ENCODE assay signal across 34 mouse cellular contexts in genomic region chr8:70741661-70742060, GRCm38 (mm10). TPM values are rescaled to one million over a fixed set of nuclear protein-coding genes. Genes with fewer than 3 reads are reported as not detected.
DNase-seq lines count a peak whose midpoint lies in the region; ATAC-seq and TF ChIP-seq lines count a peak whose summit lies in the region.
"Had no signal": no experiment of that assay in that cellular context is flagged by ENCODE, and none has a peak within 500 bp of the region (broad histone marks: within the 10 kb centered on the region; RNA-seq: fewer than 3 reads in every experiment).

No protein-coding gene starts in this region.

- H3K4me2 ChIP-seq in forebrain, embryonic 11.5 days (ENCODE audit: low read depth, low read length, severe bottlenecking), result no peak overlapping the region
- no peak overlapping the region for H3K4me2 ChIP-seq in forebrain, embryonic 15.5 days (replicated peaks)
- no peak overlapping the region for H3K4me2 ChIP-seq in CH12.LX (ENCODE audit: insufficient read depth, low read depth, poor library complexity, severe bottlenecking)
- H3K4me2 ChIP-seq: embryonic facial prominence, embryonic 15.5 days; forebrain, embryonic 13.5 days had no signal

- no peak for ATAC-seq in forebrain, embryonic 11.5 days (replicated peaks; ENCODE audit: low FRiP score)
- ATAC-seq in forebrain, embryonic 15.5 days (replicated peaks), result no peak
- ATAC-seq: forebrain, embryonic 13.5 days; hindbrain, embryonic 16.5 days had no signal

- intact Hi-C loops in heart, adult 2 months (cut with DNase I), result no loop called here

- dilution Hi-C loops in CH12.LX (cut with MboI; ENCODE audit: extremely low pct_ligation_motif_present, extremely low pct_unique_long_range_greater_than_20kb, low sequenced_read_pairs), result no loop called here

- WGBS in forebrain, embryonic 11.5 days, result 67% methylated on average over 5 of the region's 5 CpGs
- WGBS in forebrain, embryonic 15.5 days, result 54% methylated on average over 5 of the region's 5 CpGs
- WGBS in heart, adult 2 months, result 28% methylated on average over 5 of the region's 5 CpGs

- no peaks in the 10 kb centered on the region for H3K9me3 ChIP-seq in forebrain, embryonic 11.5 days (ENCODE audit: control insufficient read depth, low read length)
- no peaks in the 10 kb centered on the region for H3K9me3 ChIP-seq in forebrain, embryonic 15.5 days
- no peaks in the 10 kb centered on the region for H3K9me3 ChIP-seq in CH12.LX (replicated peaks; ENCODE audit: low read length)
- H3K9me3 ChIP-seq: embryonic facial prominence, embryonic 10.5 days; embryonic facial prominence, embryonic 15.5 days; forebrain, embryonic 13.5 days; G1E had no signal

- no peak for TF ChIP-seq CTCF in heart, adult 2 months (IDR thresholded peaks at IDR 0.05)
- TF ChIP-seq CTCF in CH12.LX (conservative IDR thresholded peaks at IDR 0.05 in 1 of 2, IDR thresholded peaks at IDR 0.05 in 1 of 2; ENCODE audit: low read depth in 2 of 2, low read length in 2 of 2), result no peak

- TF ChIP-seq POLR2A in heart, adult 2 months (IDR thresholded peaks at IDR 0.05; ENCODE audit: insufficient read depth, low read depth, low read length), result no peak
- no peak for TF ChIP-seq POLR2A in CH12.LX (IDR thresholded peaks at IDR 0.05; ENCODE audit: low read depth, low read length)

- in situ Hi-C loops in CH12.LX (cut with MboI; ENCODE audit: low pct_ligation_motif_present, low pct_unique_long_range_greater_than_20kb, low sequenced_read_pairs), result no loop called here

- peaks cover 38% of the 10 kb centered on the region for H3K27me3 ChIP-seq in forebrain, embryonic 11.5 days (ENCODE audit: control insufficient read depth, insufficient read depth, low read length)
- peaks cover 55% of the 10 kb centered on the region for H3K27me3 ChIP-seq in forebrain, embryonic 15.5 days
- H3K27me3 ChIP-seq in heart, adult 2 months (ENCODE audit: control insufficient read depth, insufficient read depth, low read length), result no peaks in the 10 kb centered on the region
- no peaks in the 10 kb centered on the region for H3K27me3 ChIP-seq in CH12.LX (replicated peaks)

- peak; percentile 32 for DNase-seq in forebrain, embryonic 11.5 days (ENCODE audit: low spot score)
- peak in 1 of 2 experiments; percentile 24 for DNase-seq in heart, adult 2 months
- DNase-seq in heart, adult 9 months (ENCODE audit: low spot score in 2 of 2), result no peak
- DNase-seq in kidney, postnatal 10 days, result peak; percentile 4
- no peak for DNase-seq in kidney, postnatal 14 days
- no peak for DNase-seq in CH12.LX (ENCODE audit: extremely low read depth)
- DNase-seq: adrenal gland, adult 8-10 months; cerebellum, adult 8-10 months; heart, postnatal 10 days; kidney, adult 8-10 months; layer of hippocampus, adult 9-11 months; liver; lung, adult 2 months; lung, postnatal 10 days; retina, postnatal 1 day; thymus, postnatal 4 days had no signal

- no peak overlapping the region for H3K27ac ChIP-seq in forebrain, embryonic 11.5 days (ENCODE audit: low read depth, low read length)
- H3K27ac ChIP-seq in forebrain, embryonic 15.5 days (replicated peaks), result no peak overlapping the region
- peak overlapping the region; percentile 87 for H3K27ac ChIP-seq in heart, adult 2 months
- no peak overlapping the region for H3K27ac ChIP-seq in CH12.LX (ENCODE audit: insufficient read depth, low read depth)
- H3K27ac ChIP-seq: embryonic facial prominence, embryonic 10.5 days; embryonic facial prominence, embryonic 15.5 days; forebrain, embryonic 13.5 days; kidney, postnatal 0 days; liver, embryonic 14.5 days; macrophage had no signal

- no peak for TF ChIP-seq RAD21 in CH12.LX (IDR thresholded peaks at IDR 0.05; ENCODE audit: low read depth, low read length)

- H3K4me1 ChIP-seq in forebrain, embryonic 11.5 days (replicated peaks; ENCODE audit: control insufficient read depth, insufficient read depth, low read length), result peaks cover 3% of the 10 kb centered on the region; the same call in 1 of the 2 replicates
- peaks cover 18% of the 10 kb centered on the region for H3K4me1 ChIP-seq in forebrain, embryonic 15.5 days
- H3K4me1 ChIP-seq in heart, adult 2 months (ENCODE audit: control insufficient read depth, insufficient read depth, low read length), result peaks cover 11% of the 10 kb centered on the region
- H3K4me1 ChIP-seq in CH12.LX (ENCODE audit: control insufficient read depth in 1 of 2, insufficient read depth in 2 of 2), result peaks cover 5 to 24% of the 10 kb centered on the region in 2 experiments; a peak in 3 of 4 replicates

- H3K36me3 ChIP-seq in forebrain, embryonic 11.5 days (ENCODE audit: control insufficient read depth, insufficient read depth, low read length), result no peaks in the 10 kb centered on the region
- no peaks in the 10 kb centered on the region for H3K36me3 ChIP-seq in forebrain, embryonic 15.5 days
- H3K36me3 ChIP-seq in heart, adult 2 months (ENCODE audit: control insufficient read depth, insufficient read depth, low read length), result no peaks in the 10 kb centered on the region
- H3K36me3 ChIP-seq in CH12.LX (replicated peaks in 1 of 2; ENCODE audit: control insufficient read depth in 1 of 2, insufficient read depth in 1 of 2, low read length in 1 of 2), result peaks cover 0 to 19% of the 10 kb centered on the region in 2 experiments
- H3K36me3 ChIP-seq: embryonic facial prominence, embryonic 10.5 days; embryonic facial prominence, embryonic 15.5 days; G1E had no signal

- no peaks in the 10 kb centered on the region for H3K79me2 ChIP-seq in heart, adult 2 months (replicated peaks; ENCODE audit: control insufficient read depth, insufficient read depth, low read length)
- H3K79me2 ChIP-seq in CH12.LX (replicated peaks; ENCODE audit: control insufficient read depth, extremely low read depth, insufficient read depth, poor library complexity, severe bottlenecking), result no peaks in the 10 kb centered on the region

- H3K9ac ChIP-seq in forebrain, embryonic 11.5 days (ENCODE audit: low read length), result no peak overlapping the region
- H3K9ac ChIP-seq in forebrain, embryonic 15.5 days (replicated peaks), result no peak overlapping the region
- H3K9ac ChIP-seq in heart, adult 2 months (ENCODE audit: low read depth, low read length), result no peak overlapping the region
- H3K9ac ChIP-seq in CH12.LX (ENCODE audit: insufficient read depth, low read depth), result no peak overlapping the region
- H3K9ac ChIP-seq: embryonic facial prominence, embryonic 15.5 days; forebrain, embryonic 13.5 days; liver, embryonic 14.5 days had no signal

- TF ChIP-seq EP300 in heart, adult 2 months (IDR thresholded peaks at IDR 0.05; ENCODE audit: insufficient read depth, low read depth, low read length), result no peak
- TF ChIP-seq EP300 in CH12.LX (IDR thresholded peaks at IDR 0.05; ENCODE audit: low read length), result no peak

- no peak overlapping the region for H3K4me3 ChIP-seq in forebrain, embryonic 11.5 days (ENCODE audit: low read depth, low read length)
- no peak overlapping the region for H3K4me3 ChIP-seq in forebrain, embryonic 15.5 days
- H3K4me3 ChIP-seq in heart, adult 2 months, result no peak overlapping the region
- H3K4me3 ChIP-seq in CH12.LX (replicated peaks in 1 of 3; ENCODE audit: low read depth in 2 of 3, low read length in 2 of 3, poor library complexity in 1 of 3), result no peak overlapping the region
- H3K4me3 ChIP-seq: embryonic facial prominence, embryonic 10.5 days; embryonic facial prominence, embryonic 15.5 days; forebrain, embryonic 13.5 days had no signal

TF ChIP-seq in CH12.LX, 34 proteins besides CTCF, POLR2A, EP300 and RAD21:
- TF ChIP-seq E2F4 (IDR thresholded peaks at IDR 0.05; ENCODE audit: insufficient replicate concordance, low read depth, low read length), result no peak
- peak; percentile 39; the same call in 1 of the 2 replicates for TF ChIP-seq ZNF384 (IDR thresholded peaks at IDR 0.05; ENCODE audit: low read depth, low read length)
TF ChIP-seq in CH12.LX: peak in this region for 1.

RNA-seq across cellular contexts. Expression of gene Rab3a, which starts 12.8 kb away (rescaled TPM):
- polyA plus RNA-seq in forebrain, embryonic 11.5 days (2014; fragmentation: Nextera tagmentation; extraction: Ambion mirVana), result 42.7 and 49.7 TPM in 2 replicates
- 319 and 328 TPM in 2 replicates for polyA plus RNA-seq in forebrain, embryonic 15.5 days (2015; fragmentation: Nextera tagmentation; extraction: Ambion mirVana)
- 10 to 100 TPM; 46.5 to 48.0 TPM for total RNA-seq in heart, adult 2 months (2021)
- 89.1 and 117 TPM in 2 replicates for polyA plus RNA-seq in heart, adult 2 months (2012; rRNA removed)
- total RNA-seq in CH12.LX (2012; rRNA removed), result 1.8 and 1.9 TPM in 2 replicates
- total RNA-seq in CH12.LX (2014; rRNA removed), result 0.32 and 0.87 TPM in 2 replicates
- polyA plus RNA-seq in CH12.LX (2012; ENCODE audit: insufficient read length, low read depth), result 0.65 and 0.99 TPM in 2 replicates

RNA-seq across cellular contexts. Expression of gene Pde4c, which starts 18.1 kb away (rescaled TPM):
- polyA plus RNA-seq in forebrain, embryonic 11.5 days (2014; fragmentation: Nextera tagmentation; extraction: Ambion mirVana), result 0.13 and 0.37 TPM in 2 replicates
- 0.13 and 0.22 TPM in 2 replicates for polyA plus RNA-seq in forebrain, embryonic 15.5 days (2015; fragmentation: Nextera tagmentation; extraction: Ambion mirVana)
- 1 to 10 TPM; 2.3 to 2.7 TPM for total RNA-seq in heart, adult 2 months (2021)
- polyA plus RNA-seq in heart, adult 2 months (2012; rRNA removed), result 10.8 and 11.0 TPM in 2 replicates
- total RNA-seq in CH12.LX (2012; rRNA removed), result 3.8 and 4.7 TPM in 2 replicates
- total RNA-seq in CH12.LX (2014; rRNA removed), result 2.3 and 3.1 TPM in 2 replicates
- polyA plus RNA-seq in CH12.LX (2012; ENCODE audit: insufficient read length, low read depth), result 6.5 TPM in 2 replicates
- polyA plus RNA-seq: macrophage had no signal

RNA-seq across cellular contexts. Expression of gene Mpv17l2, which starts 19.1 kb away (rescaled TPM):
- 31.0 and 34.1 TPM in 2 replicates for polyA plus RNA-seq in forebrain, embryonic 11.5 days (2014; fragmentation: Nextera tagmentation; extraction: Ambion mirVana)
- polyA plus RNA-seq in forebrain, embryonic 15.5 days (2015; fragmentation: Nextera tagmentation; extraction: Ambion mirVana), result 51.5 and 57.7 TPM in 2 replicates
- 10 to 100 TPM; 21.7 to 29.1 TPM for total RNA-seq in heart, adult 2 months (2021)
- 30.0 and 32.2 TPM in 2 replicates for polyA plus RNA-seq in heart, adult 2 months (2012; rRNA removed)
- 25.3 and 28.5 TPM in 2 replicates for total RNA-seq in CH12.LX (2012; rRNA removed)
- 22.8 and 27.1 TPM in 2 replicates for total RNA-seq in CH12.LX (2014; rRNA removed)
- 31.9 and 36.1 TPM in 2 replicates for polyA plus RNA-seq in CH12.LX (2012; ENCODE audit: insufficient read length, low read depth)

RNA-seq across cellular contexts. Expression of gene Gm3336, which starts 23.3 kb away (rescaled TPM):
- polyA plus RNA-seq in forebrain, embryonic 11.5 days (2014; fragmentation: Nextera tagmentation; extraction: Ambion mirVana), result not detected in 2 replicates
- not detected in 2 replicates for polyA plus RNA-seq in forebrain, embryonic 15.5 days (2015; fragmentation: Nextera tagmentation; extraction: Ambion mirVana)
- not detected for total RNA-seq in heart, adult 2 months (2021)
- not detected in 2 replicates for polyA plus RNA-seq in heart, adult 2 months (2012; rRNA removed)
- total RNA-seq in CH12.LX (2012; rRNA removed) (0.25 and 0.34 TPM in 2 replicates), CH12.LX (2014; rRNA removed) (0.31 TPM in 1 of 2 replicates, not detected in the other)
- 0.49 and 0.89 TPM in 2 replicates for polyA plus RNA-seq in CH12.LX (2012; ENCODE audit: insufficient read length, low read depth)
- total RNA-seq: adrenal gland, adult 8-10 months; adrenal gland, postnatal 4 days; heart, adult 18-20 months; heart, postnatal 10 days; left cerebral cortex, adult 18-20 months; left cerebral cortex, postnatal 14 days had no signal
- polyA plus RNA-seq: C2C12; embryonic facial prominence, embryonic 10.5 days; embryonic facial prominence, embryonic 15.5 days; forebrain, embryonic 13.5 days; hindbrain, embryonic 11.5 days; limb, embryonic 11.5 days; macrophage; midbrain, embryonic 16.5 days; neural tube, embryonic 14.5 days had no signal

RNA-seq across cellular contexts. Expression of gene Pik3r2, which starts 34.9 kb away (rescaled TPM):
- polyA plus RNA-seq in forebrain, embryonic 11.5 days (2014; fragmentation: Nextera tagmentation; extraction: Ambion mirVana), result 58.9 and 61.6 TPM in 2 replicates
- 126 and 127 TPM in 2 replicates for polyA plus RNA-seq in forebrain, embryonic 15.5 days (2015; fragmentation: Nextera tagmentation; extraction: Ambion mirVana)
- total RNA-seq in heart, adult 2 months (2021), result 10 to 100 TPM; 22.0 to 22.4 TPM
- 34.3 and 45.5 TPM in 2 replicates for polyA plus RNA-seq in heart, adult 2 months (2012; rRNA removed)
- total RNA-seq in CH12.LX (2012; rRNA removed) (37.4 and 45.9 TPM in 2 replicates), CH12.LX (2014; rRNA removed) (12.4 and 13.8 TPM in 2 replicates)
- polyA plus RNA-seq in CH12.LX (2012; ENCODE audit: insufficient read length, low read depth), result 16.3 and 25.8 TPM in 2 replicates

Comparison
In these comparisons a context has a peak if more than half of its experiments do, and no peak if none do; other contexts are left out.
1. DNase-seq: peak in forebrain, embryonic 11.5 days (single experiment) and kidney, postnatal 10 days (single experiment); none in heart, adult 9 months (0 of 2), kidney, postnatal 14 days (single experiment) and CH12.LX (single experiment).
2. RNA of gene Rab3a, which starts 12.8 kb away (polyA plus RNA-seq): 319 to 328 TPM in forebrain, embryonic 15.5 days, 89.1 to 117 TPM in heart, adult 2 months and 42.7 to 49.7 TPM in forebrain, embryonic 11.5 days; 0.65 to 0.99 TPM in CH12.LX; every median in the first group is over 10 times any median in the second.